Mouse (Mus musculus) forebrain, embryonic 15.5 days (tissue): ENCODE data around the gene Lcn4. TPM values are rescaled to one million over a fixed set of nuclear protein-coding genes. Genes with fewer than 3 reads are reported as not detected.

Source experiments
- ATAC-seq: fragments of 200-750 bp; cut with Nextera tagmentation; replicated peaks from 2 replicates; pipeline ENCODE4 v1.8.0; 2017; ENCODE audit warnings: mild to moderate bottlenecking, moderate TSS enrichment, moderate library complexity
- H3K27ac ChIP-seq: fragments of 300-500 bp; sonication (generic); replicated peaks from 2 replicates; pipeline ENCODE4 v1.5.1; 2015; ENCODE audit warnings: mild to moderate bottlenecking, inconsistent platforms
- H3K27me3 ChIP-seq: fragments of 300-500 bp; sonication (generic); 2 replicates; pipeline ENCODE4 v1.6.1; 2015; ENCODE audit warnings: inconsistent platforms
- H3K36me3 ChIP-seq: fragments of 300-500 bp; sonication (generic); 2 replicates; pipeline ENCODE4 v1.6.1; 2015; ENCODE audit warnings: mild to moderate bottlenecking, inconsistent platforms
- H3K4me1 ChIP-seq: fragments of 300-500 bp; sonication (generic); 2 replicates; pipeline ENCODE4 v1.6.1; 2015; ENCODE audit warnings: inconsistent platforms
- H3K4me2 ChIP-seq: fragments of 300-500 bp; sonication (generic); replicated peaks from 2 replicates; pipeline ENCODE4 v1.6.1; 2015; ENCODE audit warnings: mild to moderate bottlenecking, inconsistent platforms
- H3K4me3 ChIP-seq: fragments of 300-500 bp; sonication (generic); 2 replicates; pipeline ENCODE4 v1.5.1; 2015; ENCODE audit warnings: mild to moderate bottlenecking, inconsistent platforms
- H3K9ac ChIP-seq: fragments of 300-500 bp; sonication (generic); replicated peaks from 2 replicates; pipeline ENCODE4 v1.6.1; 2015; ENCODE audit warnings: mild to moderate bottlenecking, inconsistent platforms
- H3K9me3 ChIP-seq: fragments of 300-500 bp; sonication (generic); 2 replicates; pipeline ENCODE4 v1.6.1; 2016; ENCODE audit warnings: inconsistent platforms
- WGBS: fragments of 180-500 bp; shearing (Covaris S2); methylation state at CpG from one replicate; pipeline ENCODE4 v1.1.7; 2015; ENCODE audit warnings: mixed read lengths; 5-methylcytosine and 5-hydroxymethylcytosine counted together
- polyA plus RNA-seq: library from polyadenylated mRNA; unstranded; fragments of >200 nt; fragmentation: Nextera tagmentation; extraction: Ambion mirVana; gene quantifications from 2 replicates; pipeline ENCODE4 v1.2.1, GENCODE M21; 2015

Gene Lcn4
- polyA plus RNA-seq, 1 experiment from 2014 or later, result not detected

GRCm38 (mm10) chr2:26632541-26633395 lies 38.3 kb downstream of the Lcn4 start:
- Histone ChIP-seq H3K9me3 (no peaks in the 10 kb centered on the region), H3K4me3 (no peak overlapping the region), H3K9ac (0 out of 2 replicates have a peak overlapping the region, but pooled peaks have one; percentile 4), H3K27ac (no peak overlapping the region), H3K4me2 (no peak overlapping the region), H3K36me3 (peaks cover 28% of the 10 kb centered on the region), H3K27me3 (no peaks in the 10 kb centered on the region), H3K4me1 (peaks cover 58% of the 10 kb centered on the region)
- ATAC-seq, result no peak
- WGBS, result 87% methylated on average over 16 of the region's 16 CpGs

GRCm38 (mm10) chr2:26628792-26629437 lies 42.2 kb downstream of the Lcn4 start:
- H3K27me3 ChIP-seq, result no peaks in the 10 kb centered on the region
- 14% methylated on average over 5 of the region's 5 CpGs for WGBS
- H3K36me3 ChIP-seq, result no peaks in the 10 kb centered on the region
- peak overlapping the region; percentile 95 for H3K9ac ChIP-seq
- peak overlapping the region; percentile 74 for H3K27ac ChIP-seq
- H3K4me2 ChIP-seq, result peak overlapping the region; percentile 72
- no peaks in the 10 kb centered on the region for H3K9me3 ChIP-seq
- peak overlapping the region; percentile 71 for H3K4me3 ChIP-seq
- peak; percentile 62 for ATAC-seq
- H3K4me1 ChIP-seq, result peaks cover 52% of the 10 kb centered on the region

- no peaks in the 10 kb centered on the region for H3K9me3 ChIP-seq
- peaks cover 49% of the 10 kb centered on the region for H3K4me1 ChIP-seq
- H3K4me2 ChIP-seq, result peak within 1 kb of the TSS; percentile 72
- H3K4me3 ChIP-seq, result peak within 1 kb of the TSS; percentile 71
- under 1% methylated on average over 45 of the region's 70 CpGs for WGBS
- no peaks in the 10 kb centered on the region for H3K36me3 ChIP-seq
- peak within 1 kb of the TSS; percentile 74 for H3K27ac ChIP-seq
- no peaks in the 10 kb centered on the region for H3K27me3 ChIP-seq
- peak; percentile 84 for ATAC-seq
- peak within 1 kb of the TSS; percentile 95 for H3K9ac ChIP-seq
Observed at GRCm38 (mm10) chr2:26627921-26628739, 43.0 kb downstream of the Lcn4 start, which contains the start of gene Fam69b. Gene Fam69b (plus strand): TSS chr2:26628457.

GRCm38 (mm10) chr2:26626081-26626480 lies 45.0 kb downstream of the Lcn4 start:
- H3K9ac ChIP-seq, result no peak overlapping the region

GRCm38 (mm10) chr2:26625419-26625818 lies 45.7 kb downstream of the Lcn4 start:
- no peak for ATAC-seq
- Histone ChIP-seq H3K4me1 (peaks cover 23% of the 10 kb centered on the region), H3K4me3 (no peak overlapping the region), H3K27ac (no peak overlapping the region), H3K4me2 (no peak overlapping the region), H3K27me3 (no peaks in the 10 kb centered on the region), H3K9me3 (no peaks in the 10 kb centered on the region), H3K9ac (no peak overlapping the region), H3K36me3 (no peaks in the 10 kb centered on the region)
- 83% methylated on average over 3 of the region's 3 CpGs for WGBS

More at GRCm38 (mm10) chr2:26626081-26626480, 45.0 kb downstream of the Lcn4 start:
- ATAC-seq, result no peak
- Histone ChIP-seq H3K4me1 (peaks cover 30% of the 10 kb centered on the region), H3K27ac (no peak overlapping the region), H3K4me3 (no peak overlapping the region), H3K27me3 (no peaks in the 10 kb centered on the region), H3K9me3 (no peaks in the 10 kb centered on the region), H3K4me2 (no peak overlapping the region), H3K36me3 (no peaks in the 10 kb centered on the region)
- 66% methylated on average over 3 of the region's 3 CpGs for WGBS

- no peaks in the 10 kb centered on the region for H3K27me3 ChIP-seq
- no peak for ATAC-seq
- peaks cover 6% of the 10 kb centered on the region; the same call in 1 of the 2 replicates for H3K4me1 ChIP-seq
- no peaks in the 10 kb centered on the region for H3K9me3 ChIP-seq
- no peaks in the 10 kb centered on the region for H3K36me3 ChIP-seq
- no peak overlapping the region for H3K4me2 ChIP-seq
- H3K9ac ChIP-seq, result no peak overlapping the region
- H3K4me3 ChIP-seq, result no peak overlapping the region
- H3K27ac ChIP-seq, result no peak overlapping the region
- 68% methylated on average over 5 of the region's 5 CpGs for WGBS
Observed at GRCm38 (mm10) chr2:26622984-26623383, 48.1 kb downstream of the Lcn4 start.

GRCm38 (mm10) chr2:26621246-26621645 lies 49.8 kb downstream of the Lcn4 start:
- 33% methylated on average over 2 of the region's 2 CpGs for WGBS
- Histone ChIP-seq H3K27ac (no peak overlapping the region), H3K4me3 (no peak overlapping the region), H3K9me3 (no peaks in the 10 kb centered on the region), H3K27me3 (no peaks in the 10 kb centered on the region), H3K36me3 (no peaks in the 10 kb centered on the region), H3K4me1 (no peaks in the 10 kb centered on the region), H3K9ac (no peak overlapping the region), H3K4me2 (no peak overlapping the region)
- no peak for ATAC-seq

- 54% methylated on average over 7 of the region's 7 CpGs for WGBS
- Histone ChIP-seq H3K36me3 (no peaks in the 10 kb centered on the region), H3K4me1 (no peaks in the 10 kb centered on the region), H3K4me2 (no peak overlapping the region), H3K9ac (no peak overlapping the region), H3K9me3 (no peaks in the 10 kb centered on the region), H3K27me3 (no peaks in the 10 kb centered on the region), H3K27ac (no peak overlapping the region), H3K4me3 (no peak overlapping the region)
- ATAC-seq, result no peak
Observed at GRCm38 (mm10) chr2:26617928-26618327, 53.2 kb downstream of the Lcn4 start.

Other genes with a start within 250 kb of the Lcn4 start
- gene Sec16a, start 226.1 kb downstream of the Lcn4 start, polyA plus RNA-seq, result 18.3 and 19.8 TPM in 2 replicates
- gene Notch1, start 154.6 kb downstream of the Lcn4 start, polyA plus RNA-seq, result 22.6 and 26.1 TPM in 2 replicates
- 46.4 and 56.9 TPM in 2 replicates for gene Egfl7, start 91.3 kb downstream of the Lcn4 start, polyA plus RNA-seq
- gene Gm20532, start 84.6 kb downstream of the Lcn4 start, polyA plus RNA-seq, result not detected in 2 replicates
- 3.4 and 3.9 TPM in 2 replicates for gene Agpat2, start 66.9 kb downstream of the Lcn4 start, polyA plus RNA-seq
- gene Fam69b, start 42.8 kb downstream of the Lcn4 start, polyA plus RNA-seq, result 111 and 121 TPM in 2 replicates
- not detected in 2 replicates for gene Abo, start 193.7 kb upstream of the Lcn4 start, polyA plus RNA-seq
- 27.7 and 29.7 TPM in 2 replicates for gene Surf6, start 231.6 kb upstream of the Lcn4 start, polyA plus RNA-seq
- gene Med22, start 239.4 kb upstream of the Lcn4 start, polyA plus RNA-seq, result 177 and 184 TPM in 2 replicates
- gene Rpl7a, start 239.5 kb upstream of the Lcn4 start, polyA plus RNA-seq, result 533 and 546 TPM in 2 replicates
- gene Surf2, start 245.1 kb upstream of the Lcn4 start, polyA plus RNA-seq, result 58.9 and 61.9 TPM in 2 replicates
- gene Surf1, start 245.2 kb upstream of the Lcn4 start, polyA plus RNA-seq, result 74.0 and 77.3 TPM in 2 replicates